Mouse (Mus musculus) urinary bladder, postnatal 36 days (tissue): ENCODE results near the gene Apmap.
"Not testable (repeated sequence)": the region's sequence is repeated elsewhere in the genome, so short reads cannot be mapped to it uniquely, and the experiment has no call there.

Source experiments
- DNase-seq, 2 experiments: peaks; one replicate each; pipeline ENCODE4 v3.0.0; 2022; ENCODE audit warnings: low spot score in 2 of 2, mixed read lengths in 1 of 2

Apmap gene

DNA sequence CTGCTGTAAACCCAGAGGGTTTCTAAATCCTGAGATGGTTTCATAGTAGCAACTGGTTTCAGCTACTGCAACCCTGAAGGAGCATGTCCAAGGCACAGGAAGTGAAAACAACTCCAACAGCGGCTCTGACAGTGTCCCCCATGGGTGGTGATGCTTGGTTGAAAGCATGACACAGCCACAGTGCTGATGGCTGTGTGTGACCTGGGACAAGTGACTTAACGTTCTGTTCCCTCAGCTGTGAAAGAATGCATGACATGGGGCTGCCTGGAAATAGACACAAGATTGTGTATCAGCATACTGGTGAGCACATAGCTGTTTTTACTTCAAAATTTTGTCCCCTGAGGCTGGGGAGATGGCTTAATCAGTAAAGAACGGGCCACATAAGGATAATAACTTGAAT, 13.3 kb upstream of the Apmap start:
- no peak for DNase-seq

DNA sequence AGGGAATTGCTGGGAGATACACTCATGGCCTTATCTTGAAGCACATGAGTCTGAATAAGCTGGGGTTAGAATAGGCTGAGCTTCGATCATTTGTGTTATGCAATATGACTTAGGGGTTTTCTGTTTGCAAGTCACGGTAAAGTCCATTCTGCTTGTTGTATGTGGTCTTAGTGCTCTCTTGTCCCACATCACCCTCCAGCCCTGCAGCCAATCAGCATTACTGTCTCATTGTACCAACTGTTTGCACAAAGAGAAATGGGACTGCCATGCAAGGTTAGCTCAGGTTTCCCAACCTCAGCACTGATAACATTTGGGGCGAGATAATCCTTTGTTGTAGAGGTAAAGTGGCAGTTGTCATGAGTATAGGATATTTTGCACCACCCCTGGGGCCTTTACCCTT, 1.7 kb upstream of the Apmap start:
- DNase-seq, result no peak

DNA sequence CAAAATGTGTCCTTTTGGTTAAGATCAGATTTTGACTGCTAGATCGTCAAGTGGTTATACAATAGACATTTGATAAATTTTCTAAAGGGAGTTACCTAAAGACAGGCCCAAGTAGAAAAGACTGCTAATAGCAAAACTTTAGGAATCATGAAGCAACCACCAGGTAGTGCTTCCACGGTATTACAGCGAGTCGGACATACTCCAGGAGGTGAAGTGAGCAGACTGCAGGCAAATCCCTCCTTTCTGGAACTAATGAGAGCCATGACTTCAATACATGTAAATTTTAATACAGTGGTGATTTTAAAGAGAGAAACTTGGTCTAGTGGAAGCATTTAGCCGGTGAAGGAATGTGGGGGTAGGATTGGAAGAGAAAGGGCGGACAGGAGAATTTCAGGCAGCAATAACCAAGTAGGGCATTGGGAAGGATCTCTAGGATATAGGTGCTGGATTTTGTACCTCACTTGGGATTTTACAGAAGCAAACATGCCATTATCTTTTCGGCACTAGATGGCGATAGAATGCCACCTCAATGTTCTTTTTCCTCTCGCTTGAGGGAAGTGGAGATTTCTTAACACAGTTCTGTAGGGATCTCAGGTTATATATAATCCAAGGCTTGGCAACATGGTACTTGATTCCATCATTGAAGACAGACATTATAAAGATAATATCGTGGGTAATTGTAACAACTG, 649 bp upstream of the Apmap start:
- DNase-seq, result peak; percentile 24 to 38

DNA sequence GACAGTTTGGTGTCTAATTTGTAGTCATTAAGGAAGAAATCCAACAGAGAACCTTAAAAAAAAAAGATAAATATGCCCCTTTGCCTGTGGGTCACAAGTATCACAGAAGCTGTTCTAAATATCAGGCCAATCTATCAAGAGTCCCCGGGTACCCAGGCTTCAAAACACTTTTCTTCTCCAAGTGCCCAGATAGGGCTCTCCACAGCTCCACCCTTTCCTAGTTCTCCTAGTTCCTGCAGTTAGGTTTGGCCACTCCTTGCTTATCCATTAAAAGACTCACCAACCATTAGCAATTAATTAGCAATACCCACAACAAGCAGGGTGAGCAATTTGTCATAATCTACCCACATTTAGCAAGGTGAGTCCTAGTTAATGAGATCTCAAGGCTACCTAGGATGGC, 1.3 kb downstream of the Apmap start:
- DNase-seq, result no peak

DNA sequence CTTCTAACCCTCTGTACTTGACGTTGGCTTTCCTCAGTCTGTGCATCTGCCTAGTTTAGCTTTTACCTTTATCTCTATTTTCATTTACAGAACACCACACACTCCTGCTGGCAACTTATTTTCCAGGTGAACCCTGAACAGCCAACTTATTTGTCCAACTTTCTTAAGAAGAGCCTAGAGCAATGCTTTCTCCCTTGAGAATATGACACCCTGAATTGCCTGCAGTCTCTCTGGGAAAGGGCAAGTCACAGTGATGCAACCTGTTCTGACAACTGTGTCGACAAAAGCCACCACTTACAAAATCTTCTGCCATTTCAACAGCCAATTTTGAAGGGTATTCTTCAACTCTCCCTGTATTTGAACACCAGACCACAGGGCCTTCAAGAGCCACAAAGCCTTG, 3.6 kb downstream of the Apmap start:
- no peak for DNase-seq

DNA sequence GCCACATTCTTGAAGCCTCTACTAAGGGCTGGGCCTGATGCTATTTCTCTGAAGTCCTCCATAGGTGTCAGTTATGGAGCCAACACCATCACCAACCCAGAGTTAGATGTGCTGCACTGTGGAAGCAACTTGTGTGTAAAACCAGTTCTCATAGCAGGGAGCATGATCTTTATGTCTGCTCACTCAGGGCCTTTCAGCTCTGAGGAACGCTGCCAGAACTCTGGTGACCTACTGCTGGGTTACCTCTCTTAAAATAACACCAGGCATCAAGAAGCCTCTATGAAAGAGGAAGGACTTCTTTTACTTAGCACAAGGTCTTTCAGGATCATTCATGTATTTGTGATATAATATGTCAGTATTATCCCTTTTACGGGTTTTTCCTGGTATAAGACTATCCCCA, 6.2 kb downstream of the Apmap start:
- DNase-seq, result no peak

DNA sequence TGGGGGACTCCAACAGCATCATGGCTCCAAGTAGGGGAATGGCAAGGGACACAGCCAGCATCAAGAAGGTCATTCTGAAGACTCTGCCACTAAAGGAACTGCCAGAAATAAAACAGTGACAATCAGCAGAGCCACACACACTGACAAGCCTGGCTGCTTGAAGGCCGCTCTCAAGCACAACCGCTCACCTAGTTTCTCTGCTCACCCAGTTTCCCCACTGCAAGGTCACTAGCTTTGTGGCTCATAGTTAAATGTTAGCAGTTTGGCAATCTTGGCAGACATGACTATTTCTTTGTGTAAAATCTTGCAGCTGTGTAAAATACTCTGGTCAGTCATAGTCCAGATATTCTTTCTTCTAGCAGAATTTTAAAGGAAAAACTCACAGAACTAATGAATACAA, 8.1 kb downstream of the Apmap start:
- DNase-seq, result no peak

DNA sequence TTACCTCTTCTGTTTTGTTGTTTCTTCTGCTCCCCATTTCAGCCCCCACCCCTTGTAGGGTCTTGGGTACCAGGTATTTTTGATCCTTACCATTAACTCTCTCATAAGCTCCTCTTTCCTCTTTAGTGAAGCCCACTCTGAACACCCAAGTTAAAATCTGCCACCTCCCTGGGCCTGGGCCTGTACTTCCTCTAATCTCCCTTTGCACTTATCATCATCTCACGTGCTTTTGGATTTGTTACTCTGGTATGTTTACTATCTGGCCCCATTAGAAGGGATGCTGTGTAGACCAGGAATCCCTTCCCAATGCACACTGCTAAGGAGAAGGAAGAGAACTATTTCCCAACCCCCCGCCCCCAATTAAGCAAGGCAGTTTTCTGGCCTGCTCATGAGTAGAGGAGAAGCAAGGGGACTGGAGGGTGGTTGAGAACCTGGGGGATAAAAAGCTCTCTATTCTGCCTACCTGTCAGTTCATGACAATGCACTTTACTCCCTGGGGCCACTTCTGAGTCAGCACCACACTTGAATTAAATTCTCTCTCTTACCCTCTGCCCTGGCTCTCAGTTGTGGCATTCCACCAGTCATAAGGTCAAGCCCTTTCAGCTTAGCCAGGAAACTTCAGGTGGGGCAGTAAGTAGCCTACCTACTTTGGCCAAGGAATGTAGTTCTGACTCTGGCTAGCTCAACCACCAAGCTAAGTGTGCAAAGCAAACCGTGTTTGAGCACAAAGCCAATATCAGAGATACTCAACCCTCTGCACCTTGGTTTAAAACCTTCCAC, 12.8 kb downstream of the Apmap start:
- DNase-seq, result no peak

DNA sequence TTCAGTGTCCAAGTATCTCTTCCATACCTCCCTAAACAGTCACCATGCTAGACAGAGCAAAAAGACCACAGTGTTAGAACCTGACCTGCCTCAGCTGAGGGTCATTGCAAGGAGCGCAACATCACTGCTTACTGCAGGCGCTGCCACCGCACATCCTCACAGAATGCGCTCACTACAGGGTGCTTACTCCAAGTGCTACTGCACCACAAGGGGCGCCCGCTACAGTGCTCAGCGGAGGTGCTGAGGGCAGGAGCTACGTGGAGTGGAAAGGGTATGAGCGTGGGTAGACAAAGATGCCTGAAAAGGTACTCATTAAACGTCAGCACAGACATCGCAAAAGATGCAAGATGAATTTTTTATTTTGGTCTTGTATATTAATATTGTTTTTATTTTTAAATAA, 19.3 kb downstream of the Apmap start:
- DNase-seq, result no peak

DNA sequence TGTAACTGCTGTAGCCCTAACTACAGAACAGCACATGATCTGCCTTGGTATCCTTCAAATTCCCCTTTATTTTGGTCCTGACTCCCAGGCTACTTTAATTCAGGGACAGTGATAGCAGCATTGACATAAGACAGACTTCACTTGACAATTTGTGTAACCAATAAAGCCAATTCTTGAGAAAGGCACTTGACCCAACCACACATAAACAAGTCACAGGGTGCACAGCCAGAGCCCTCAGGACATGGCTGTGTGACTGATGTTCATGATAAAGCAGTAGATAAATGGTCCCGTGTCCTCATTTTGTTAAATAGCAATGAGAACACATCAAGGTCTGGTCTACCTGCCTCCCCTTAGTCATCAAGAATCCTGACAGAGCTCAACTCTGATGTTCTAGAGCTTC, 28.7 kb downstream of the Apmap start:
- DNase-seq, result no peak

DNA sequence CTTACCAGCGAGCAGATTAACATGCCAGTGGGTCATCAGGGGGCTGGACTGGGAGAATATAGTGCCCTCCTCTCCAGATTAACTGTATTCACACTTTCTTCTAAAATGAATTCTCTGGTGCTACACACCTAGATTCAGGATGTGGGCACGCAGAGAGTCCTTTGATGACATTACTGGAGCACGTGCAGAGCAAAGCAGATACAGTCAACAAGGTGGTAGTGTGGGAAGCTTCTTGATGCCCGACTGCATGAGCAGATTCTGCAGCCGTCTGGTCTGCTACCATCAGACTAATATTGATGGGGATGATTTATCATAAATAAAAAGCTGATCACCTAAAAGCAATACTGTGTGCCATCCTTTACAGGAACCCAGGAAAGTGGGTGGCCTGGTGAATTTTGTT, 29.8 kb downstream of the Apmap start:
- no peak for DNase-seq

DNA sequence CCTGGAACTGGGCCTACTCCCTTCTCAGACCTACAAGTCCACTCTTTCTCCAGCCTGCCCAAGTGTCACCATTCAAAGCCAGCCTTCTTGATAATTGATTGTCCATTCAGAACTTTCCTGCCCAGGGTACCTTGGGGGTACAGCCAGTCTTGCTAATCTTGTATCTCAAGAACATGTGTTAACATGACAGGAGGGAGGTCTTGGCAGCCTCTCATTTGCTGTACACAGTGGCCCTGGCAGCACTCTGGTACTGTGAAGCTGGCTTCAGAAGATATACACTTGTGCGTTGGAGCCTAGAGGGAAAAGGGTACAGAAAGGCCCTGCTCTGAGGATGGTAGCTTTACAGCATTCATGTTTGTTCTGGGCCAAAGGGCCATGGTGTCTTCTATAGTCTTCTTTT, 32.1 kb downstream of the Apmap start:
- DNase-seq, result no peak

DNA sequence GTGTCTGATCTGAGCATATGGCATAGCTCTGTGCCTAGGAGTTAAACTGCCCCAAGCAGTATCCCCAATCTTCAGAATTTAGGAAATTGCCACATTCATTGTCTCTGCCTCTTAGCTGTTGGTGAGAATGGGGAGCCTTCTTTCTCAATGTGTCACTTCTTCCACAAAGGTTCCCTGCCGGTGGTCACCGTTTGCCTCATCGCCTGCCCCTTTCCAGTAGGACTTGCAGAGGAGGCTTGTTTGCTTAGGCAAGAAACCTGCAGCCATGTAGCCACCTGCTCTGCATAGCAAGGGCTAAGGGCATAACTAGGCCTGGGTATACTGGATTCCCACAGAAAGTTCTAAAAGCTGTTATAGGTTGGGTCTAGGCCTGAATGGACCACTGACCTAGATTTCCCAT, 35.9 kb downstream of the Apmap start:
- DNase-seq, result no peak

DNA sequence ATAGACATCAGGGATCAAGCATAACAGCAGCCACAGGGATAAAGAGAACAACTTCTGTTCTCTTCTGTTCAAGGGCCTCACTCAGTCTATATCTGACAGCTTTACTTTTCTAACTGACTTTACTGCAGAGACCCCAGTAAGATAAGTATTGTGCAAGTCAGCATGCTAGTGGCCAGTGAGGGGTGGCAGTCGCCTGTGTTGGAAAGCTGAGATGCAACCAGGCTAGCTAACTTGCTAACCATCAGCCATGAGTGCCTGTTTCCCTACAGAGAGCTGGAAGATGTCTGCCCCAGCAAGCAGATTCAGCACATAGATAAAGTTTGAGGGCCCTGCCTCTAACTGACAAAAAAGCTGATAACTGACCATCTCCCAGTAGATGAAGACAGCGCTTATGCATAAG, 37.6 kb downstream of the Apmap start:
- DNase-seq, result no peak

DNA sequence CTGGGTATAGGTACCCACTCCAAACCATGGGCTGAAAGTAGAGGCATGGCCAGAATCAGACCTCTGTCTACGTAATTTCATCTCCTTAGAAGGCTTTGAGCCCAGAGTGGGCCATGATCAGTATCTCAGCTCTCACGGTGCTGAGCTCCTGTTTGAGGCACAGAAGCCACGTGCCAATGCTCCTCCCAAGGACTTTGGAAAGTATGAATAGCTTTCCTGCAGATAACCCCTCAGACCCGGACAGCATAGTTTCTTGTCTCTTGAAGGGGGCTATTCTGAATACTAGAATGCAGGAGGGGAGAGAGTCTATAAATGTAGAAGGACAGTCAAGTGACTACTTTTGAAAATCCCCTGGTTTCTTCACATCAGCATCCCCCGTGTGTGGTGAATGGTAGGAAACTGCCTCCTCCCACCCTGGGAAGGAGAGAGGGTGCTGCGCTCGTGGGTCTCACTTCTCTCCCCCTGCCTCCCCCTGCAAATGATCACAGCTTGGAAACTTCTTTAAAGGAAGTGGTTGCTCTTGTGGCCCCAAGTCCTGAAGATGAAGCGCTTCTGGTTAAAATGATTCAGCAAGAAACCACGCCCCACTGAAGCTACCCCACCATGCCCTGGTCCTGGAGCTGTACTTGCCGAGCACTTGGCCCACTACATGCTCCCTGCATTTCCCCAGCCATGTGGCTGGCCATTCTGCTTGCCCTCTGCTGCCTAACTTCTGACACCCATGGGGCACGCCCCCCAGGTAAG, 38.3 kb downstream of the Apmap start, which contains the start of gene Cst7:
Gene Cst7, plus strand, starts transcription at position 569 of the 744 bp plus-strand sequence.
- no peak for DNase-seq

DNA sequence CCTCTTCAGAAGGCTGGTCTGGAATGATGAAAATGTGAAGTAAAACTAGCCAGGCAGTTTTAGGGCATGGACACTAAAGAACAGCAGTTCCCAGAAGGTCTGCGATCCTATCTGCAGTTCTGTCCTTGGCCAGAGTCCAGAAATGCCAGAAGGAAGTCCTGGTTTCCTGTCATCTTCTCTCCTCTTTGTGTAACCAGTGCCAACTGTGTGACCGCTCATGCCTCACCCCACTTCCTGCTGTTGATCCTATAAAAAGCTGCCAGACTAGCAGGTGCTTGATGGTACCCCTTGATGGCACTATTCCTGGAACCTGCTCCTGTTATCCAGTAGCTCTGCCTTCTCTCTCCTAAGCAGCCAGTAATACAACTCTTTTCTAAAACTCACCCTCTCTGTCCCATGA, 41.3 kb downstream of the Apmap start:
- no peak for DNase-seq

DNA sequence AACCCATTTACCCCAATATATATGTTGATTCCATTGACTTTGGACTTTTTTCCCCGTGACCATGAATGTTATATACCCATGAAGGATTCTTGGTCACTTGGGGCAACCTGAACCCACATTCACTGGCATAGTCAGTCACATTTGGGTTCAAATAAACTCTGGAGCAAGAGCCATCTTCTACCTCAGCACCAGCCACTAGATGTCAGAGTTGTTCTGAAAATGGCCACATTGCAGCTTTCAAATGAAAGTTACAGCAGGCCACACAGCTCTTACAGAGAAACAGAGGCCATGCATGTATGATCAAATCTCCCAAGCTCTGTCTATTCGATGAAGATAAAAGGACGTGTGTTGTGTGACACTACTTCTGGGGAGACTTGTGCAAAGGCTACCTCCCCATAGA, 49.8 kb downstream of the Apmap start:
- DNase-seq, result no peak

DNA sequence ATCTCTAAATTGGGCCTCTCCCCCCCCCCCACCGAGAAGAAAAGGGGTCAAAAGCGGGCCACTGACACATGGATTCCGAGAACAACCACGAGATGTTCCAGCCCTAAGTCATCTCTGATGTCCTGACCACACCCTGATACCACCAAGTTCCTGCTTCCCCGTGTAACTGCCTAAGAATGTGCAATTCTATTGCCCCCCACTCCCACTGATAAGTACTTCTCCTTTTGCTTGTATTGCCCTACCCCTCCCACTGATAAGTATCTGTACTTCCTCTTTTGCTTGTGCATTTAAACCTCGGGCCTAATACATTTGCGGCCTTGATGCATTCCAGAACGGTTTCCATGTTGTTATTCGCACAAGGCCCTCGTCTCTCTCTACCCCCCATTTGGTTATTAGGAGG, 58.8 kb downstream of the Apmap start:
- not testable (repeated sequence) for DNase-seq
